Mouse (Mus musculus) testis, adult 10 weeks (tissue): ENCODE results near the gene Cacng7. TPM values are rescaled to one million over a fixed set of nuclear protein-coding genes. Genes with fewer than 3 reads are reported as not detected.

Source experiments
- polyA plus RNA-seq: library from polyadenylated mRNA; stranded (reverse); fragments of 350-450 nt; fragmentation: Illumina TruSeq; extraction: RNeasy Lipid Tissue Mini Kit (QIAGEN cat#74804); gene quantifications from one replicate; pipeline ENCODE4 v1.2.3, GENCODE M21; 2014; ENCODE audit warnings: low read depth, low replicate concordance

Gene Cacng7
- 0.27 TPM for polyA plus RNA-seq

GRCm38 (mm10) chr7:3332619-3333521, at the start of gene Cacng7:
TSS of gene Cacng7 (plus strand) at chr7:3332955.

GRCm38 (mm10) chr7:3288976-3289970, 43.5 kb upstream of the Cacng7 start, which contains the start of the genes Myadm and Prkcg:
TSS of gene Myadm (plus strand) at chr7:3289080.
TSS of gene Prkcg (plus strand) at chr7:3289179.

DNA sequence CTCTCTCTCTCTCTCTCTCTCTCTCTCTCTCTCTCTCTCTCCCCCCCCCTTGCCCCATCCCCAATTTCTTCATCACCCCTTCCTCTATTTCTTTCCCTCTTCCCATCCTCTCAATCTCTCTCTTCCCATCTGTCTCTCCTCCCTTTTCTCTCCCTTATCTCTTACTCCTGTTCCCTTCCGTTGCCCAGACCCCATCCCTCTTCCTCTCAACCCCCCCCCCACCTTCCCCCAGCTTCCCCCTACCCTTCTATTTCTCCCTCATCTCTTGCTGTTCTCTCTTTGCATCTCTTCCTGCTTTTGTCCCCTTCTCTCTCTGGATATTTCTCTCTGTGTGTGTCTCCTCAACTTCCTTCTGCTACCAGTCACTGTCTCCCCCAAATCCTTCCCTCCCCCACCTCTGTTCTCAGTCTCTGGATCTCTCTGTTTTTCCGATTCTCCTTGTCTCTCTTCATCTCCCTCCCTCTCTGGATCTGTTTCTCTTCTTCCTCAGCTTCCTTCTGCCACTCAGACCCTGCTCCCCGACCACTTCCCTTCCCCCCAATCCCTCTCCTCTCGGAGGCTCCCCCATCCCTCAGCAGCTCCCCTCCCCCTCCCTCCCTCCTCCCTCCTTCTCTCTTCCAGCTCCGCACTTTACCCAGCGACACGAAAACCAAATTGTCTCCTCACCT, 57.8 kb downstream of the Cacng7 start, which contains the start of gene Cacng8:
Cacng8 (plus strand) TSS at position 271 of the 668 bp plus-strand sequence.

Other genes with a start within 250 kb of the Cacng7 start
- 1.4 TPM for gene AU018091, start 163.8 kb upstream of the Cacng7 start, polyA plus RNA-seq
- 0.04 TPM for gene Nlrp12, start 83.2 kb upstream of the Cacng7 start, polyA plus RNA-seq
- gene Myadm, start 43.9 kb upstream of the Cacng7 start, polyA plus RNA-seq = 8.0 TPM
- gene Prkcg, start 43.8 kb upstream of the Cacng7 start, polyA plus RNA-seq = 0.18 TPM
- gene Cacng8, start 57.7 kb downstream of the Cacng7 start, polyA plus RNA-seq = 1.6 TPM
- gene Cacng6, start 91.2 kb downstream of the Cacng7 start, polyA plus RNA-seq = 0.17 TPM
- gene Tarm1, start 169.7 kb downstream of the Cacng7 start, polyA plus RNA-seq = 0.14 TPM